Mouse (Mus musculus): Measurements from ENCODE around the gene Cyp4a30b.
"Not testable (repeated sequence)": the region's sequence is repeated elsewhere in the genome, so short reads cannot be mapped to it uniquely, and the experiment has no call there.

Cyp4a30b gene

GRCm38 (mm10) chr4:115452304-115452703 is at the start of gene Cyp4a30b:
Cyp4a30b (plus strand) TSS chr4:115452604.
- no peak for DNase-seq (ENCODE audit: low spot score in 2 of 2)

GRCm38 (mm10) chr4:115411324-115411723 is 41.1 kb upstream of the Cyp4a30b start, which contains the start of gene Cyp4a12b:
Cyp4a12b (plus strand) TSS chr4:115411624.
- not testable (repeated sequence) for DNase-seq (ENCODE audit: low spot score in 2 of 2)

GRCm38 (mm10) chr4:115450577-115451137 is 1.7 kb upstream of the Cyp4a30b start:
- DNase-seq (ENCODE audit: low spot score in 2 of 2): no peak

- DNase-seq (ENCODE audit: low spot score in 2 of 2): not testable (repeated sequence)
Observed at GRCm38 (mm10) chr4:115473585-115473984, 21.2 kb downstream of the Cyp4a30b start.

- DNase-seq (ENCODE audit: low spot score in 2 of 2): not testable (repeated sequence)
Observed at GRCm38 (mm10) chr4:115476051-115476450, 23.6 kb downstream of the Cyp4a30b start.

- DNase-seq (ENCODE audit: low spot score in 2 of 2): no peak
Observed at GRCm38 (mm10) chr4:115481006-115481652, 28.7 kb downstream of the Cyp4a30b start.

- DNase-seq (ENCODE audit: low spot score in 2 of 2): no peak
Observed at GRCm38 (mm10) chr4:115496001-115496400, 43.6 kb downstream of the Cyp4a30b start, which contains the start of gene Cyp4a14. Cyp4a14 (minus strand) TSS chr4:115496142.

GRCm38 (mm10) chr4:115497466-115497865 is 45.1 kb downstream of the Cyp4a30b start:
- DNase-seq (ENCODE audit: low spot score in 2 of 2): no peak

GRCm38 (mm10) chr4:115513964-115514363 is 61.6 kb downstream of the Cyp4a30b start:
- not testable (repeated sequence) for DNase-seq (ENCODE audit: low spot score in 2 of 2)

- DNase-seq (ENCODE audit: low spot score in 2 of 2): not testable (repeated sequence)
Observed at GRCm38 (mm10) chr4:115518000-115518399, 65.6 kb downstream of the Cyp4a30b start, which contains the start of gene Cyp4a10. Cyp4a10 (plus strand) TSS chr4:115518264.

- no peak for DNase-seq (ENCODE audit: low spot score in 2 of 2)
Observed at GRCm38 (mm10) chr4:115519444-115519843, 67.0 kb downstream of the Cyp4a30b start.

Measured in spleen, postnatal 36 days (tissue).